Mouse (Mus musculus): Measurements from ENCODE around the gene Ppp1r13b. TPM values are rescaled to one million over a fixed set of nuclear protein-coding genes. Genes with fewer than 3 reads are reported as not detected.

The Ppp1r13b gene
- total and polyA plus RNA-seq, 3 experiments: 0.42 to 2.0 (median 0.64) TPM

- peak; percentile 23 for DNase-seq (ENCODE audit: extremely low read depth)
- Histone ChIP-seq H3K4me3 (replicated peaks in 1 of 3; ENCODE audit: low read depth in 2 of 3, low read length in 2 of 3, poor library complexity in 1 of 3) (no peak overlapping the region), H3K27me3 (replicated peaks) (no peaks in the 10 kb centered on the region), H3K4me2 (ENCODE audit: insufficient read depth, low read depth, poor library complexity, severe bottlenecking) (no peak overlapping the region), H3K79me2 (replicated peaks; ENCODE audit: control insufficient read depth, extremely low read depth, insufficient read depth, poor library complexity, severe bottlenecking) (no peaks in the 10 kb centered on the region), H3K9ac (ENCODE audit: insufficient read depth, low read depth) (no peak overlapping the region), H3K9me3 (replicated peaks; ENCODE audit: low read length) (peaks cover 3% of the 10 kb centered on the region), H3K36me3 (replicated peaks in 1 of 2; ENCODE audit: control insufficient read depth in 1 of 2, insufficient read depth in 1 of 2, low read length in 1 of 2) (no peaks in the 10 kb centered on the region), H3K4me1 (ENCODE audit: control insufficient read depth in 1 of 2, insufficient read depth in 2 of 2) (peaks cover 3 to 21% of the 10 kb centered on the region in 2 experiments), H3K27ac (ENCODE audit: insufficient read depth, low read depth) (no peak overlapping the region)
- dilution Hi-C loops (cut with MboI; ENCODE audit: extremely low pct_ligation_motif_present, extremely low pct_unique_long_range_greater_than_20kb, low sequenced_read_pairs) (no loop called here), in situ Hi-C loops (cut with MboI; ENCODE audit: low pct_ligation_motif_present, low pct_unique_long_range_greater_than_20kb, low sequenced_read_pairs) (loop anchor here (10.0 kb wide), 1 partner anchor 111 kb away; no protein-coding TSS in a partner anchor)
- TF ChIP-seq IRF4 (IDR thresholded peaks at IDR 0.05; ENCODE audit: low read depth, low read length): no peak
- peak; percentile 54; the same call in 1 of the 2 replicates for TF ChIP-seq JUND (conservative IDR thresholded peaks at IDR 0.05; ENCODE audit: low read depth, low read length)
- no peak for TF ChIP-seq ETS1 (conservative IDR thresholded peaks at IDR 0.05; ENCODE audit: low read depth, low read length)
- no peak for TF ChIP-seq POLR2A (IDR thresholded peaks at IDR 0.05; ENCODE audit: low read depth, low read length)
- TF ChIP-seq JUN (IDR thresholded peaks at IDR 0.05; ENCODE audit: insufficient read depth, low read depth, low read length): peak; percentile 44; the same call in 1 of the 2 replicates
- TF ChIP-seq EP300 (IDR thresholded peaks at IDR 0.05; ENCODE audit: low read length): peak; percentile 71
These were observed 52.5 kb downstream of the Ppp1r13b start for GRCm38 (mm10) chr12:111855448-111855847.

GRCm38 (mm10) chr12:111853546-111853945 is 54.4 kb downstream of the Ppp1r13b start:
- no peak overlapping the region for H3K4me2 ChIP-seq (ENCODE audit: insufficient read depth, low read depth, poor library complexity, severe bottlenecking)
- H3K4me3 ChIP-seq (replicated peaks in 1 of 3; ENCODE audit: low read depth in 2 of 3, low read length in 2 of 3, poor library complexity in 1 of 3): no peak overlapping the region
- H3K36me3 ChIP-seq (replicated peaks in 1 of 2; ENCODE audit: control insufficient read depth in 1 of 2, insufficient read depth in 1 of 2, low read length in 1 of 2): no peaks in the 10 kb centered on the region
- in situ Hi-C loops (cut with MboI; ENCODE audit: low pct_ligation_motif_present, low pct_unique_long_range_greater_than_20kb, low sequenced_read_pairs): loop anchor here (10.0 kb wide), 1 partner anchor 109 kb away; no protein-coding TSS in a partner anchor
- no peaks in the 10 kb centered on the region for H3K79me2 ChIP-seq (replicated peaks; ENCODE audit: control insufficient read depth, extremely low read depth, insufficient read depth, poor library complexity, severe bottlenecking)
- H3K4me1 ChIP-seq (ENCODE audit: control insufficient read depth in 1 of 2, insufficient read depth in 2 of 2): peaks cover 3 to 21% of the 10 kb centered on the region in 2 experiments
- H3K27ac ChIP-seq (ENCODE audit: insufficient read depth, low read depth): no peak overlapping the region
- TF ChIP-seq ELF1 (IDR thresholded peaks at IDR 0.05; ENCODE audit: low read depth, low read length) (no peak), KAT2A (IDR thresholded peaks at IDR 0.05; ENCODE audit: insufficient replicate concordance, low read length) (no peak), MAFK (IDR thresholded peaks at IDR 0.05; ENCODE audit: insufficient replicate concordance, low read length) (no peak), RCOR1 (conservative IDR thresholded peaks at IDR 0.05; ENCODE audit: low read depth, low read length) (no peak), GABPA (IDR thresholded peaks at IDR 0.05; ENCODE audit: insufficient replicate concordance, low read depth, low read length) (no peak), JUN (IDR thresholded peaks at IDR 0.05; ENCODE audit: insufficient read depth, low read depth, low read length) (no peak), NRF1 (IDR thresholded peaks at IDR 0.05; ENCODE audit: low read depth, low read length) (no peak), EP300 (IDR thresholded peaks at IDR 0.05; ENCODE audit: low read length) (no peak), CTCF (conservative IDR thresholded peaks at IDR 0.05 in 1 of 2, IDR thresholded peaks at IDR 0.05 in 1 of 2; ENCODE audit: low read depth in 2 of 2, low read length in 2 of 2) (no peak), NELFE (IDR thresholded peaks at IDR 0.05; ENCODE audit: low read depth, low read length) (no peak), ETS1 (conservative IDR thresholded peaks at IDR 0.05; ENCODE audit: low read depth, low read length) (no peak), USF1 (IDR thresholded peaks at IDR 0.05; ENCODE audit: low read depth, low read length) (no peak), E2F4 (IDR thresholded peaks at IDR 0.05; ENCODE audit: insufficient replicate concordance, low read depth, low read length) (no peak), MEF2A (IDR thresholded peaks at IDR 0.05; ENCODE audit: borderline replicate concordance, low read depth, low read length) (no peak), POLR2AphosphoS2 (IDR thresholded peaks at IDR 0.05; ENCODE audit: low read depth, low read length) (no peak), HCFC1 (IDR thresholded peaks at IDR 0.05; ENCODE audit: low read depth, low read length) (no peak)
- H3K27me3 ChIP-seq (replicated peaks): no peaks in the 10 kb centered on the region
- no peak overlapping the region for H3K9ac ChIP-seq (ENCODE audit: insufficient read depth, low read depth)
- H3K9me3 ChIP-seq (replicated peaks; ENCODE audit: low read length): peaks cover 3% of the 10 kb centered on the region
- dilution Hi-C loops (cut with MboI; ENCODE audit: extremely low pct_ligation_motif_present, extremely low pct_unique_long_range_greater_than_20kb, low sequenced_read_pairs): no loop called here
- DNase-seq (ENCODE audit: extremely low read depth): no peak

Data from CH12.LX (cell line).